Mouse (Mus musculus): ENCODE results near the gene Stoml1. TPM values are rescaled to one million over a fixed set of nuclear protein-coding genes. Genes with fewer than 3 reads are reported as not detected.

Stoml1 gene
- polyA plus RNA-seq (2012; rRNA removed) = 9.9 and 21.3 TPM in 2 replicates

GRCm38 (mm10) chr9:58253033-58253804 lies at the start of gene Stoml1:
TSS of gene Stoml1 (plus strand) at chr9:58253164.
- Histone ChIP-seq H3K4me3 (ENCODE audit: low read depth, low read length) (peak within 1 kb of the TSS; percentile 73), H3K4me1 (ENCODE audit: control insufficient read depth, insufficient read depth, insufficient read length, low read length) (peaks cover 7% of the 10 kb centered on the region; the same call in 1 of the 2 replicates), H3K36me3 (ENCODE audit: control insufficient read depth, insufficient read depth, low read length) (peaks cover 7% of the 10 kb centered on the region), H3K27ac (ENCODE audit: insufficient read depth, low read depth, low read length) (peak within 1 kb of the TSS; percentile 59), H3K27me3 (ENCODE audit: control insufficient read depth, insufficient read depth, low read length) (no peaks in the 10 kb centered on the region)
- TF ChIP-seq POLR2A (IDR thresholded peaks at IDR 0.05; ENCODE audit: low read depth, low read length) (peak; percentile 40; the same call in 1 of the 2 replicates), CTCF (IDR thresholded peaks at IDR 0.05; ENCODE audit: extremely low read depth, insufficient read length, insufficient replicate concordance, low read depth, low read length) (peak; percentile 81)
- under 1% methylated on average over 31 of the region's 31 CpGs for WGBS

- Histone ChIP-seq H3K27ac (ENCODE audit: insufficient read depth, low read depth, low read length) (no peak within 1 kb of the TSS), H3K4me1 (ENCODE audit: control insufficient read depth, insufficient read depth, insufficient read length, low read length) (no peaks in the 10 kb centered on the region), H3K27me3 (ENCODE audit: control insufficient read depth, insufficient read depth, low read length) (peaks cover 46% of the 10 kb centered on the region), H3K36me3 (ENCODE audit: control insufficient read depth, insufficient read depth, low read length) (no peaks in the 10 kb centered on the region), H3K4me3 (ENCODE audit: low read depth, low read length) (peak within 1 kb of the TSS; percentile 66)
- TF ChIP-seq POLR2A (IDR thresholded peaks at IDR 0.05; ENCODE audit: low read depth, low read length) (peak; percentile 7; the same call in 1 of the 2 replicates), CTCF (IDR thresholded peaks at IDR 0.05; ENCODE audit: extremely low read depth, insufficient read length, insufficient replicate concordance, low read depth, low read length) (peak; percentile 43; the same call in 1 of the 2 replicates)
- 6% methylated on average over 42 of the region's 42 CpGs for WGBS
Observed at GRCm38 (mm10) chr9:58203516-58204447, 49.2 kb upstream of the Stoml1 start, which contains the start of the genes Islr and Islr2. TSS of gene Islr (minus strand) at chr9:58204306. TSS of gene Islr2 (minus strand) at chr9:58204319.

- Histone ChIP-seq H3K4me1 (ENCODE audit: control insufficient read depth, insufficient read depth, insufficient read length, low read length) (no peaks in the 10 kb centered on the region), H3K36me3 (ENCODE audit: control insufficient read depth, insufficient read depth, low read length) (no peaks in the 10 kb centered on the region), H3K27ac (ENCODE audit: insufficient read depth, low read depth, low read length) (no peak overlapping the region), H3K4me3 (ENCODE audit: low read depth, low read length) (peak overlapping the region; percentile 66), H3K27me3 (ENCODE audit: control insufficient read depth, insufficient read depth, low read length) (peaks cover 40% of the 10 kb centered on the region)
- WGBS = 3% methylated on average over 18 of the region's 18 CpGs
- TF ChIP-seq CTCF (IDR thresholded peaks at IDR 0.05; ENCODE audit: extremely low read depth, insufficient read length, insufficient replicate concordance, low read depth, low read length) (peak; percentile 98), POLR2A (IDR thresholded peaks at IDR 0.05; ENCODE audit: low read depth, low read length) (no peak)
Observed at GRCm38 (mm10) chr9:58204448-58205000, 48.4 kb upstream of the Stoml1 start.

- Histone ChIP-seq H3K4me1 (ENCODE audit: control insufficient read depth, insufficient read depth, insufficient read length, low read length) (no peaks in the 10 kb centered on the region), H3K4me3 (ENCODE audit: low read depth, low read length) (no peak overlapping the region), H3K36me3 (ENCODE audit: control insufficient read depth, insufficient read depth, low read length) (no peaks in the 10 kb centered on the region), H3K27ac (ENCODE audit: insufficient read depth, low read depth, low read length) (no peak overlapping the region), H3K27me3 (ENCODE audit: control insufficient read depth, insufficient read depth, low read length) (peaks cover 30% of the 10 kb centered on the region)
- TF ChIP-seq POLR2A (IDR thresholded peaks at IDR 0.05; ENCODE audit: low read depth, low read length) (no peak), CTCF (IDR thresholded peaks at IDR 0.05; ENCODE audit: extremely low read depth, insufficient read length, insufficient replicate concordance, low read depth, low read length) (no peak)
- 86% methylated on average over 7 of the region's 7 CpGs for WGBS
Observed at GRCm38 (mm10) chr9:58206013-58206412, 47.0 kb upstream of the Stoml1 start.

- WGBS = 68% methylated on average over 8 of the region's 8 CpGs
- Histone ChIP-seq H3K36me3 (ENCODE audit: control insufficient read depth, insufficient read depth, low read length) (no peaks in the 10 kb centered on the region), H3K4me1 (ENCODE audit: control insufficient read depth, insufficient read depth, insufficient read length, low read length) (no peaks in the 10 kb centered on the region; the same call in 1 of the 2 replicates), H3K4me3 (ENCODE audit: low read depth, low read length) (no peak overlapping the region), H3K27ac (ENCODE audit: insufficient read depth, low read depth, low read length) (no peak overlapping the region), H3K27me3 (ENCODE audit: control insufficient read depth, insufficient read depth, low read length) (no peaks in the 10 kb centered on the region)
- no peak for TF ChIP-seq CTCF (IDR thresholded peaks at IDR 0.05; ENCODE audit: extremely low read depth, insufficient read length, insufficient replicate concordance, low read depth, low read length)
- TF ChIP-seq POLR2A (IDR thresholded peaks at IDR 0.05; ENCODE audit: low read depth, low read length) = no peak
Observed at GRCm38 (mm10) chr9:58209462-58210303, 43.3 kb upstream of the Stoml1 start.

GRCm38 (mm10) chr9:58210304-58210627 lies 42.7 kb upstream of the Stoml1 start:
- H3K4me1 ChIP-seq (ENCODE audit: control insufficient read depth, insufficient read depth, insufficient read length, low read length) = no peaks in the 10 kb centered on the region; the same call in 1 of the 2 replicates
- no peaks in the 10 kb centered on the region for H3K27me3 ChIP-seq (ENCODE audit: control insufficient read depth, insufficient read depth, low read length)
- H3K4me3 ChIP-seq (ENCODE audit: low read depth, low read length) = no peak overlapping the region
- TF ChIP-seq CTCF (IDR thresholded peaks at IDR 0.05; ENCODE audit: extremely low read depth, insufficient read length, insufficient replicate concordance, low read depth, low read length) (no peak), POLR2A (IDR thresholded peaks at IDR 0.05; ENCODE audit: low read depth, low read length) (no peak)
- 72% methylated on average over 2 of the region's 2 CpGs for WGBS
- H3K36me3 ChIP-seq (ENCODE audit: control insufficient read depth, insufficient read depth, low read length) = no peaks in the 10 kb centered on the region
- no peak overlapping the region for H3K27ac ChIP-seq (ENCODE audit: insufficient read depth, low read depth, low read length)
